Mouse (Mus musculus) liver, adult 2 months (tissue): ENCODE data around the gene Fgfr2.

Experiments used
- CTCF ChIP-seq: fragments of 200-500 bp; IDR thresholded peaks from 2 replicates; pipeline ENCODE4 v1.5.1; 2011; ENCODE audit warnings: low read depth, low read length, control low read depth
- POLR2A ChIP-seq: fragments of 200-500 bp; IDR thresholded peaks from 2 replicates; pipeline ENCODE4 v1.6.1; 2011; ENCODE audit warnings: low read length, control low read depth; ENCODE audit not compliant: insufficient read depth; ENCODE audit errors: extremely low read depth

DNA sequence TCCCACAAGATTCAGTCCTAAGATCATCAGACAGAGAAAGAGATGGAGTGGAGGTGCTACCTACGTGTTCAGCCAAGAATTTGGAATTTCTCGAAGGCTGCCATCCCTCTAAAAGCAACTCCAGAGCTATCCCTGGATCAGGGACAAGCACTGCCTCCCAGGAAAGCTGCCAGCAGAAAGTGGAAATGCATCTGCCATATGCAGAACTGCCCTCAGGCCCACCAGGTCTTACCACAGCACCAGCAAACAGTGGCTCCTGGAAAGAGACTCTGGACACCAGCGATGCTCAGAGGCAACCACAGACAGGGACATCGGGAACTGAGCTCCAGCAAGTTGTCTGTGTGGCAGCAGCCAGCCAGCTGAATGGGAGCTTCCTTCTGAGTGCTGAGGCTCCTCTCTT, 2500.8 kb downstream of the Fgfr2 start:
- TF ChIP-seq CTCF (no peak), POLR2A (no peak)
